Mouse (Mus musculus) CD4-positive, CD25-positive, alpha-beta regulatory T cell, adult 4 months (primary cell): Measurements from ENCODE around the gene Ankrd44. TPM values are rescaled to one million over a fixed set of nuclear protein-coding genes. Genes with fewer than 3 reads are reported as not detected.
A peak's percentile ranks its signal among the peaks of the same experiment; 100 is the strongest.

ENCODE experiments used
- ATAC-seq: one replicate; pipeline ENCODE4 v1.8.0; 2017
- polyA plus RNA-seq, 2 experiments: library from polyadenylated mRNA; unstranded; fragments of 100-300 nt; shearing (Covaris generic); gene quantifications; one replicate each; pipeline ENCODE4 v1.2.1; 2017

Gene Ankrd44
- polyA plus RNA-seq, 2 experiments from 2014 or later = 167 to 195 TPM

GRCm38 (mm10) chr1:54882856-54883467 lies 43.2 kb downstream of the Ankrd44 start:
- peak; percentile 81 for ATAC-seq

GRCm38 (mm10) chr1:54881523-54881922 lies 44.7 kb downstream of the Ankrd44 start:
- no peak for ATAC-seq

GRCm38 (mm10) chr1:54877423-54878073 lies 48.6 kb downstream of the Ankrd44 start:
- no peak for ATAC-seq

GRCm38 (mm10) chr1:54877014-54877413 lies 49.2 kb downstream of the Ankrd44 start:
- ATAC-seq = no peak

- ATAC-seq = peak; percentile 20
These were observed 52.1 kb downstream of the Ankrd44 start for GRCm38 (mm10) chr1:54874094-54874493.

- ATAC-seq = no peak
These were observed 53.1 kb downstream of the Ankrd44 start for GRCm38 (mm10) chr1:54872857-54873616.

GRCm38 (mm10) chr1:54871321-54871720 lies 54.9 kb downstream of the Ankrd44 start:
- peak; percentile 82 for ATAC-seq

- ATAC-seq = no peak
These were observed 55.6 kb downstream of the Ankrd44 start for GRCm38 (mm10) chr1:54870634-54871033.

- ATAC-seq = no peak
These were observed 59.0 kb downstream of the Ankrd44 start for GRCm38 (mm10) chr1:54867226-54867625.

- ATAC-seq = peak; percentile 72
These were observed 60.1 kb downstream of the Ankrd44 start for GRCm38 (mm10) chr1:54866131-54866530.

GRCm38 (mm10) chr1:54864928-54865652 lies 61.1 kb downstream of the Ankrd44 start:
- ATAC-seq = no peak

- peak; percentile 60 for ATAC-seq
These were observed 65.8 kb downstream of the Ankrd44 start for GRCm38 (mm10) chr1:54860361-54860760.

GRCm38 (mm10) chr1:54859876-54860275 lies 66.3 kb downstream of the Ankrd44 start:
- ATAC-seq = no peak

GRCm38 (mm10) chr1:54858898-54859297 lies 67.3 kb downstream of the Ankrd44 start:
- ATAC-seq = no peak

GRCm38 (mm10) chr1:54856502-54856901 lies 69.7 kb downstream of the Ankrd44 start:
- no peak for ATAC-seq

- no peak for ATAC-seq
These were observed 70.2 kb downstream of the Ankrd44 start for GRCm38 (mm10) chr1:54855970-54856369.

- peak; percentile 73 for ATAC-seq
These were observed 71.8 kb downstream of the Ankrd44 start for GRCm38 (mm10) chr1:54854388-54854787.

GRCm38 (mm10) chr1:54853311-54854000 lies 72.7 kb downstream of the Ankrd44 start:
- no peak for ATAC-seq

- no peak for ATAC-seq
These were observed 74.6 kb downstream of the Ankrd44 start for GRCm38 (mm10) chr1:54851610-54852009.

GRCm38 (mm10) chr1:54850077-54850476 lies 76.1 kb downstream of the Ankrd44 start:
- ATAC-seq = no peak

- peak; percentile 67 for ATAC-seq
These were observed 78.9 kb downstream of the Ankrd44 start for GRCm38 (mm10) chr1:54847238-54847637.

- peak; percentile 34 for ATAC-seq
These were observed 79.7 kb downstream of the Ankrd44 start for GRCm38 (mm10) chr1:54846346-54847000.
